Mouse (Mus musculus) heart, postnatal 0 days (tissue): ENCODE measurements around the gene Disp1.

Experiments used
- CTCF ChIP-seq: IDR thresholded peaks from 2 replicates; pipeline ENCODE4 v1.5.1; 2016; ENCODE audit warnings: antibody characterized with exemption, control low read depth, low read depth
- EP300 ChIP-seq: IDR thresholded peaks from 2 replicates; pipeline ENCODE4 v1.6.1; 2016; ENCODE audit warnings: antibody characterized with exemption, low read depth

GRCm38 (mm10) chr1:183250612-183251011 is 29.3 kb upstream of the Disp1 start:
- TF ChIP-seq CTCF (no peak), EP300 (no peak)
